Mouse (Mus musculus) layer of hippocampus, adult 18-20 months (tissue): Measurements from ENCODE around the gene Id2. TPM values are rescaled to one million over a fixed set of nuclear protein-coding genes. Genes with fewer than 3 reads are reported as not detected.

Experiments used
- DNase-seq, 2 experiments: peaks; one replicate each; pipeline ENCODE4 v3.0.0; 2022; ENCODE audit warnings: low spot score in 2 of 2
- long read RNA-seq: library from polyadenylated mRNA; stranded (forward); transcript quantifications from one replicate; pipeline ENCODE4 v2.0.0, GENCODE M21; 2021
- total RNA-seq, 2 experiments: library from RNA; stranded (reverse); gene quantifications; 2 replicates each; pipeline ENCODE4 v1.2.3; 2021

Gene Id2
- total RNA-seq: 10 to 100 TPM; 84.9 to 98.6 TPM
- long read RNA-seq, transcript Id2-201 (3 exons, 1,270 nt): major isoform, 45 of 47 reads
- long read RNA-seq, partial matches to known transcripts: 2 of 47 reads
- long read RNA-seq, other reads (novel, unspliced or antisense): 0 of 47 reads

DNA sequence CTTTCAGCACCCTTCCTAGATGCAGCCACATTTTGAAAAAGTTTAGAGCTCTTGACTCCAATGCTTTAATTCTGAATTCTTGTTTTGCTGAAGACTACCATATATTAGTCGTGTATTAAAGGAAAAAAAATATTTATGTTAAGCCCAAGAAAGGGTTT is at the start of gene Id2:
Gene Id2 (minus strand): TSS at position 89 of the 158 bp plus-strand sequence.
- no peak for DNase-seq

DNA sequence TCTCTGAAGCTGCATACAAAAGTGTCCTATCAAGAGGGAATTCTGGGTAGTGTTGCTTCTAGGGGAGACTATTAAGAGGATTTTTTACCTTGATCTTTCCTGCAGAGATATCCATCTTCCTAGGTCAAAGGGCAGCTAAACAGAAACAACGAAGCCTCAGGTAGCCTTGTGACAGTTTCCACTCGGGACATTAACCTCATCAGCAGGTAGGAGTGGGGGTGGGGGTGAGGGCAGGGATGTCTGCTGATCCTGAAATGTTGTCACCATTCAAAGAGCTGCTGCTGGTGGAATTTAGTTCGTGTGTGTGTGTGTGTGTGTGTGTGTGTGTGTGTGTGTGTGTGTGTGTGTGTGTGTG is 48.4 kb upstream of the Id2 start:
- DNase-seq: no peak

DNA sequence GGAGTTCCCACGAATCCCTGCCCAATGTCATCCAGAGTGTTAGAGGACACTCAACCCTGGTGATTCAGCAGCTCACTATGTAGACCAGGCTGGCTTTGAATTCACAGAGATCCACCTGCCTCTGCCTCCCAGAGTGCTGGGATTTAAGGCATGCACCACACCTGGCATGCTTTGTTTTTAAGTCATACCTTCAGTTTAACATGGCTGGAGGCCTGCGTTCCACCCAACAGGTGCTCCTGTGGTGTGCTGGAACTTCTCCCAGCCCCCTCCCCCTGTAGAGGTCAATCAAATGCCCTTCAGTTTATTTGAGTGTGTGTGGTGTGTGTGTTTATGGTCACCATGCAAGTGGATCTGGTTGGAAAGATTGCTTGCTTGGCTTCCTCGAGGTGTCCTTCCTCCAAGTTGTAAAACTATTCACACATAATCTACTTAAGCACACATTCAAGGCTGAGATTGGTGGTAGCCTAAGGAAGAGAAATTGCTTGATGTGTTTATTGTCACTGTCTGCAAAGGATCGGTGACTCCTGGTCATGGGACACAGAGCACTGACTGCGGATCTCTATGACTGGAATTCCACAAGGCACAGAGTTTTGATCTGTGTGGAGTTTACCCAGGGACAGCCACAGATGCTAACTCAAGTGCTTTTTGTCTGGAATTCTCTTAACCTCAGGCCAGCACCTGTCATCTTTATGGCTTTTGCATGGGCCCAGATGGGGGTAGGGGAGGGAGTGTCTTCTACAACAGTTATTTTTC is 47.8 kb upstream of the Id2 start:
- no peak for DNase-seq

DNA sequence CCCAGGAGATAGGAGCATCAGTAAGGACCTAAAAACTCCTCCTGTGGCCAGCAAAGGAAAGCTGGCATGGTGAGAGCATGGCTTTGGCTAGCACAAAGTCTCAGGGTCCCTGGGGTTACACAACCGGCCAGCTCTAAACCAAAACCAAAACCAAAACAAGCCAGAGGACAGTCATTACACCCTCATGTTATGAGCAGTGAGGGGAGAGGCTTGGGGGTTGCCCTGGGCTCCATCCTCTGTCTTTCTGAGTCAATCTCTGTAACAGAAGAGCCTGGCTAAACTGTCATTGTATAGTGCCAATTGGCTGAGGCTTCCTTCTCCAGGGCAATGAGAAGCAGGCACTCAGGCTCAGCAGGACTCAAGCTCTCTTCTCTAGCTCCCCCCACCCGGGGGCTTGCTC is 46.6 kb upstream of the Id2 start:
- DNase-seq: no peak

DNA sequence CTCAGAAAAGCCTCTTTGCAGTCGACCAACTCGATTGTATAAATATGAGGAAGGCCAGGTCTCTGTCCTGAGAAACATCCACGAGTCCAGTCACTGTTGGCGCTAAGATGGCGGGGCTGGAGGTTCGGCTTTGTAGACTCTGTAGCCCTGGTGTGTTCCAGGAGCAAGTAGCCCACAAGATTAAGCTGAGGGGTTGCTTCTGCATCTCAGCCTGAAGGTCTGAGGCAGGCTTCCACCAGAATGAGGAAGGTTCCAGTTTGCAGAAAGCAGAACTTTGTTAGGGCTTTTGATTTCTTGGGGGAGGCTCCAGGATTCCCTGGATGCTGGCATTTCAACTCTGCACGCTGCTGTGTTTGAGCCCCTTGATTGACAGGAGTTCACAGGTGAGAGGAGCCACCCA is 45.3 kb upstream of the Id2 start:
- DNase-seq: no peak

DNA sequence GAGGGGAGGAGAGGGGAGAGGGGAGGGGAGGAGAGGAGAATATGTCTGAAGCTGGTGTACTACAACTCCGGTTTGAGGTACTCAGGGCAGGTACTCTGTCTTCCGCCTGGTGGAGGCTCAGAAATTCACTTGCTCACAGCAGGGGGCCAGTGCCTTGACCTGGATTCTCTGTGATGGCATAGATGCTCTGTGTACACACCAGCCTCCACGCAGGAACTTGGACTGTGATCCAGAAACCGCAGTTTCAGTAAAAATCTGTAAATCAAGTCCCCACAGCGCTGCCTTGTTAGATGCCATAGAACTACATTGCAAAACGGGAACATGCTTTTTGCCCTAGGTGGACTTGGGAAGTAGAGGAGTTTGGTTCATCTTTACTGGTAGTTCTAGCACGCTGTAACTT is 44.4 kb upstream of the Id2 start:
- no peak for DNase-seq

DNA sequence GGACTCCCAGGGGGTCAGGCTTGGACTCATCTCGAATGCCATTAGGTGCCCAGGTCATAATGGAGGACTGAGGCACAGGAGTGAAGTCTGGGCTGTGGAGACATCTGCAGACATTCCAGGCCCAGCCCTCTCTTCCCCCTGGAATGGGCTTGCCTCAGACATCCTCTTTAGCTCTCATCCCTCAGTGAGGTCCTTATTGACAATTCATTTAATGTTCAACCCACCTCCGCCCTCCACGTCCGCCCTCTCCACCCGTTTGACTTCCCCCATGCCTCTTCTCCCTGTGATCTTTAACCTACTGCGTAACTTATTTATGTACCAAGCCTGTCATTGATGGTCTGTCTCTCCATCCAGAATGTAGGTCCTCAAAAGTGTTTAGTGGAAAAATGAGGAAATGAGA is 43.2 kb upstream of the Id2 start:
- no peak for DNase-seq

DNA sequence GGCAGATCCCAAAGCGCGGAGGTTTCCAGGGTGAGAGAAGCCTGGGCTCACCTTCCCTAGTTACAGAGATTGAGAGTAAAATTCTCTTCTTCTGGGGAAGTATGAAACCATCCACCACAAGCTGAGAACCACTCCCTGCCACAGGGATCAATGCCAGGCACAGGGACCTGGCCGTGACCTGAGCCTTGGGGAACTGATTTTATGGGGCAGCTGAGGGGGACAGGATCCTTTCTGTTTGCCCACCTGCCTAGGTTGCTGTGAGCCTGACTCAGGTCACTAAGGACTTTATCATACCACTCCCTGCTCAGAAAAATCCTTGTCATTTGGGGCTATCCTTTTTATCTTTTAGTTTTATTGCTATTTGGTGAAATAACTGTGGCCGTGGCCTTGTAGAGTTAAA is 41.7 kb upstream of the Id2 start:
- DNase-seq: no peak

DNA sequence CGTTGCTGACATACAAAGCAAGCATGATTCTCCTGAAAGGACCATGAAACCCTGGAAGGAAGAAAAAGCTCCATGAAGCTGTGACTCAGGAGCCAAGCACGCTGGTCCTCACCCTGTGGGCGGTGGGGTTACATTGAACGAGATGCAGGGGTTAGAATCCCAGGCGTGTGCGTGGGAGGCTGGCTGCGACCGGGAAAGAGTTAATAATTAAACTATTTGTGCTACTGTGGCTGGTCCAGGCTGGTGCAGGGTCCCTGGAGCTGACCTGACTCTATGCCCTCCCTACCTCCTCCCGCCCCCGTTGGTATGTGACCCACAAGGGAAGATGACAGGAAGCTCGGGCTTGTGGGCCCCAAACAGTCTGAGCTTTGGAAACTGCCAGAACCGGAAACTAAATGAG is 35.1 kb upstream of the Id2 start:
- no peak for DNase-seq

DNA sequence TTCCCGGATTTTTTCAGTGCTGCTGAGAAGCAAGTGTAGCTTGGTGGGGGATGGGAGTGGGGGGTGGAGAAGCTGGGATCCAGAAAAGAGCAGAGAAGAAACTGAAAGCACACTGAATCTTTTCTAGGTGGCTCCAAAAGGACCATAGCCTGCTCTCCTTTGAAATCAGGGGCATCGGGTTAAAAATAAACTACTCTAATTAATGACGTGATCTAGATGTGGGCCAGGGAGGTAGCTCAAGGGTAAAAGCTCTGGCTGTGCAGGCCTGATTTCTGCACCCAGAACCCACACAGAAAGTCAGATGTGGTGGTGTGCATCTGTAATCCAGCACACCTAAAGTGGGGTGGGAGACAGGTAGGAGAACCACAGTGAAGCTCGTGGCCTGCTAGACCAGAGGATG is 30.7 kb upstream of the Id2 start:
- DNase-seq: no peak

DNA sequence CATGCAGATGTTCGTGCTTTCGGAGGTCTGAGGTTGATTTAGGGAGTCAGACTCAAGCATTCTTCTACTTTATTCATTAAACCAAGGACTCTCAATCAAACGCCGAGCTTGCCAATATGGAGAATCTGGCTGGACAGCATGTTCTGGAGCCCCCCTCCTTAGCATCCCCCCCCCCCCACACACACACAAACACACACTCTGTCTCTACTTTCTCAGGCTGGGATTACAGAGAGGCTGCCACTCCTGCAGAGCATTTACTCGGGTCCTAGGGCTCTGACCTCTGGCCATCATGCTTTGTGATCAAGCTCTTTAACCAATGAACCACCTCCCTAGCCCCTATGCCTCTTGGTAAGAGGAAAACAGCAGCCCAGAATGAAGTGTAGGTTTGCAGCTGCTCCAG is 29.3 kb upstream of the Id2 start:
- DNase-seq: no peak

DNA sequence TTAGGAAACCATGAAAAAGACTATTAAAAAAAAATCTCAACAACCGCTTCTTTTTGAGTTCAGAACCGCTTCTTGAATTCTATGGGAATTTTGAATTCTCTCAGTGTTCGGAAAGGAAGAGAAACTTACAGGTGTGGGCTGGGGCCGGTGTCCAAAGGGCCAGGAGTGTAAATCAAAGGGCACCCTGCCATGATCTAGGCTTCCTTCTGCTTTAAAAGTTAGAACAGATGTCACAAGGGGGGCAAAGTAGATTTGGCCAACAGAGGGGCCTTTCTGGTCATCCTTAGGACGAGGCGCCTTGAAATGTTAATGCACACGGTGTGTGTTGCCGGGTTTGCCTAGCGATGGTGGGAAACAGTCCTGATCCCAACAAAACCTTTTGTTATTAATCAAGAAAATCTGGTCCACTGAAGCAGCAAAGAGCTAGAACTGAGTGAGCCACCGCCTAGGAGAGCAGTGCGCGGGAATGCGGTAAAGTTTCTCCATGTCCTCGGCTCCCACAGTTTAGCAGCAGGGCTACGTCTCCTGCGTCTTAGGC is 28.4 kb upstream of the Id2 start:
- no peak for DNase-seq

DNA sequence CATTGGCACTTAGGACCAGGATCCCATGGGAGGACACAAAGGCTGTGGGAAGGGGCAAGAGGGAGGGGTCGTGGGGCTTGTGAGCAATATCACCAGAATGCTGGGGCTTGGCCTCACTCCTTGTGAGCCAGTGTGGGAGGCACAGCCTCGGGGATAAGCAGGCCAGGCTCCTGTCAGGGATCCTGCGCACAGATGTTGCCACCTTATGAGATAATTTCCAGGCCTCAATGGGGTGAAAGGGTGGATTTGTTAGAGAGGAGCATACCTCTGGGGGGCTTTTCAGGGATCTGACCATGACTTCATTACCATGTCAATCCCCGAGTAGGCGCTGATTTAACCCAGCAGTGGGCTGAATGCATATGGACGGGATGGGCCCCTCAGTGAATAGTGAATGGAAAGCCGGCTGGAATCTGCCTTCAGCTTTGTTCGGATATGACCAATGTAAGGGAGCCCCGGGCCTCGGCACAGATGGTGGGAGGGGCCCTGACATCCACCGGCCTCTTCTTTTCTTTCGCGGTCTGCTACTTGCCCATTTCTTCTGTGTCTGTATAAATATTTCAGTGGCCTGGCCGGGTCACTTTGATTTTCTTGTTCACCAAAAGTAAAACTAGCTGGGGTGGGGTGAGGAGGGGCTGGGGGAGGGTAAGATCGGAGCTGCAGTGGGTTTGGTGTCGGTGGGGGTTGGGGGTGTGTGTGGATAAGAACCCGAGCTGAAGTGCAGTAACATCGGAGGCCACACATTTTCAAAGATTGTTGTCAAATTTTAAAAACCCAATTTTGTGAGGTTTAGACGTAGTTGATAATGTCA is 27.7 kb upstream of the Id2 start:
- DNase-seq: no peak

DNA sequence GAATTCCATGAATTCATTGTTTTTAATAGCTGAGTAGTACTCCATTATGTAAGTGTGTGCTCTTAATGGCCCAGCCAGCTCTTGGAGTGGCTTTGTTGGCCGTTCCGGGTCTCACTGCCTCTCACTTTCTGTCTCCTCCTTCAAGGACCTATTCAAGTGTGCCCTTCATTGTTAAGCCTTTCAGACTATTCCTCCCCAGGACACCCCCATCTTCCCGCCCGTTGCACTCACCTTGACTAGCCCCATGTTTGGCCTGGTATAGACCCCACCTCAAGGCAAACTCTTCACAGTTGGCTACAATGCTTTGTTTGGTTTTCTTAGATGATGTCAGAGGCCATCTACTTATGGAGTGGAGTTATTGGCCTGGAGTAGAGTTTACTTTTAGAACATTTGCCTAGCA is 23.8 kb upstream of the Id2 start:
- no peak for DNase-seq

DNA sequence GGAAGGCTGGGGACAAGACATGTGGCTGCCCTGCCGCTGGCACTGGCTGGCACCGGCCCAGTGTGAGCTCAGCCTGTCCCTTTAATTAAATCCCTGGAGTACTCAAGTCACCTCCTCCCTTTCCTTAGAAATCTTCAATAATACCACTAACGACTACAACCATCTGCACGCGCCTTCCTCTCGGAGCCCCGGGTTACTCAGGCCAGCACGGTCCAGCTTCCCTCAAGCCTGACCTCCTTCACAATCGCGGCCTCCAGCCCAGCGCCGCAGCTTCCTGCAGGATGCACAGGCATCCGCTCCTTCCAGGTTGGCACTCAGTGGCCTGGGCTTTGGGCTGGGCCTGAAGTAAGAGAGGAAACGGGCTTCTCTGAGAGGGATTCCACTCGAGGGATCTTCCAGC is 22.3 kb upstream of the Id2 start:
- DNase-seq: no peak

DNA sequence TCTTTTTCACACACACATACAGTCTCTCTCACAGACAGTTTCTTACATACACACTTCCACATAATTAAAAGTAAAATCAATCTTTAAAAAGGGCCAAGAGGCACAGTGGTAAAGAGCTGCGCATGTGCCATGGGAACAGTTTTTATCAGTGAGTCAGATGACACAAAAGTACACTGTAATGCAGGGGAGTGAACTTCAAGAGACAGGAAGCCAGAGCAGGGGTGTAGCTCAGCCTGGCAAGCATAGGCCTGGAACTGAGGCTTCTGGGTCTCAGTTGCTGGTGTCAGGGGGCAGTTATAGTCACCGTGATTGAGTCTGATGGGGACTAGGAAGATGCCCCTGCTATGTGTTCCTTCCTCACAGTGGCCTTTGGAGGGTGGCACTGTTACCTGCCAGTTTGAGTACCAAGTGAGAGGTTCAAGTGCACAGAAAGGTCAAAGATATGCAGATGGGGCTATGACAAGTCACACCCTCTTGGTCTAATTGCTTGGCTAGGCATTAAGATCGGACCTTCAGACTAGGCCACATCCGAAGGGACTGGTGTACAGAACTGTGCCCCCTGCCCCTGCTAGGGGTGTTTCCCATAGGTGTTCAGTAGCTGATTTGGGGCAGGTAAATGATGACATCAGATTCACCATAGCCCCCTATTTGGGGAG is 21.0 kb upstream of the Id2 start:
- no peak for DNase-seq

DNA sequence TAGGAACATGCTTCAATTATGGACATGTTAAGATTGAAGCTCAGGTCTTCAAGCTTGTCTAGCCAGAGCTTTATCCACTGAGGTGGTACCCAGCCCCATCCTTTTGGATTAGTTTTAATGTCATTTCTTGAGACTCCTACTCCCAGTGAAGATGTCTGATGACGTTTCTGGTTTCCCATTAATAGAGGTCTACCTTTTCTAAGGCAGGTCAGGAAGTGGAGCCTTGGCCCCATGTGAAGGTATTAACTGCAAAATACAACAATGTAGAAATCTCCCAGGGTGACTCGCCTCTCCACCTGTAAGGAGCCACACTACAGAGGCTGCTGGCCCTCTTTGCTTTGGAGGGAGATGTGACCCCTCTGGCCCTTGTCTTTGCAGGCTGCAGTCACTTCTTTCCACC is 19.2 kb upstream of the Id2 start:
- DNase-seq: no peak

DNA sequence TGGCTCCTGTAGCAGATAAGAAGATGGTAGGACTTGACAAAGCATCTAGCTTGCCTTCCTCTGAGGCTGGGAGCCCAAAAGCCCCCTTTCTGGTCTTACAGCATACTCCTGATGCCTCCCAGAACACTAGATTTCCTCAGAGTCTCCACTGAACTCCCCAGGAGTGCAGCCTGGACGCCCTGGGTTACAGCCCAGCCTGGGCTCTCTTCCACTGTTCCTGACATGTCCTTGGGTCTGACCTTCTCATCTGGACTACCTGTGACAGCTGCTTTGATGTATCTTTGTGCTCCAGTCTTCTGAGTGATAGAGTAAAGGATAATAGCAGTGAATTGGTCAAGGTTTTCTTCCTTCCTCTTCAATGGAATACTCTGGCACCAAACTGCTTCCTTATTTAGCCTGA is 17.5 kb upstream of the Id2 start:
- no peak for DNase-seq

DNA sequence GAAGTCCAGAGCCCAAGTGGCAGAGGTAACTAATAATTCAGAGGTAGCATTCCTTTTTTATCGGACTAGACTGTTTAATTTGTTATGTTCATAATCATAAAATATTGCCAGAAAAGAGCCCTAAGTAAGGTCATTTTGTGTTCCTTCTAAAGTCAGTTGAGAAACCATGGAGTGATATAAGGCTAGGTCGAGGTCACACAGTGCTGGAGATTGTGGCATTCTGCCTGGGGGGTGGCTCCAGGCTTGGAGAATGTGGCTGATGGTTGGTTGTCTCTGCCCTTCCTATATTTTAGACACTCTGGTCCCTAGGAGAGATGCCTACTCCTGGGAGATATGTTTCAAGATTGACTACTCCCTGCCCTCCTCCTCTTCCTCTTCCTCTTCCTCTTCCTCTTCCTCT is 16.4 kb upstream of the Id2 start:
- no peak for DNase-seq

DNA sequence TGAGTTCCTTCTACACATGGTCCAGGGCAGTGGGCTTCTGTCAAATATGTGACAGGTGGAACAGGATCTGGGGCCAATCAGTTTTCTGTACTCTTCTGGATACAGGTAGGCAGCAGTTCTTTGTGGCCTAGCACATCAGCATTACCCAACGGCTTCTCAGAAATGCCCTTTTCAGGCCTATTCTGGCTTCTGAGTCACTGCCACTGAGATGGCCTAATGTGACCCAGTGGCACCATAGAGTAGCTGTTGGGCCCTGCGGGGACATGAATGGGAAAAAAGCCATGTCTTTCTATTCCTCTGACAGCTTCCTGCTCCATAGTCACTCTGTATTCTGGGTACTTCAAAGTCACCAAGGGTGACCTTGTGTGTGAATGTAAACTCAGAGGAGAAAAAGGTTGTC is 15.9 kb upstream of the Id2 start:
- no peak for DNase-seq

DNA sequence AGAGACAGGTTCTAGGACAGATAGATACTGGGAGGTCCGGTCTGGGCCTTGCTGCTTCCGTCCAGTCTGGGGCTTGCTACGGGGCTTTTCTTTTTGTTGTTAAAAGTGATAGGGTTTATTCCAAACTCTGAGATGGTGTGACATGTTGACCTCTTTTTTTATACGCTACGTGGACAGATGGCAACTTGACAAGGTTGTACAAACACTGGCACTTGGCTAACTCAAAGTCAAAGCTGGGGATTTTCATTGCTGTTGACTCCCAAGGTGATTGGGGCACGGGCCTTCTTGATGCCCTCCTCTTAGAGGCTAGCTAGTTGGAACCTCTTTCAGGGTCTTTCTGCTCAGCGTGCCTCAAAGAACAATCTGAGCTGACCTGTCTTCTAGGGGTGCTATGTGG is 13.7 kb upstream of the Id2 start:
- DNase-seq: no peak

DNA sequence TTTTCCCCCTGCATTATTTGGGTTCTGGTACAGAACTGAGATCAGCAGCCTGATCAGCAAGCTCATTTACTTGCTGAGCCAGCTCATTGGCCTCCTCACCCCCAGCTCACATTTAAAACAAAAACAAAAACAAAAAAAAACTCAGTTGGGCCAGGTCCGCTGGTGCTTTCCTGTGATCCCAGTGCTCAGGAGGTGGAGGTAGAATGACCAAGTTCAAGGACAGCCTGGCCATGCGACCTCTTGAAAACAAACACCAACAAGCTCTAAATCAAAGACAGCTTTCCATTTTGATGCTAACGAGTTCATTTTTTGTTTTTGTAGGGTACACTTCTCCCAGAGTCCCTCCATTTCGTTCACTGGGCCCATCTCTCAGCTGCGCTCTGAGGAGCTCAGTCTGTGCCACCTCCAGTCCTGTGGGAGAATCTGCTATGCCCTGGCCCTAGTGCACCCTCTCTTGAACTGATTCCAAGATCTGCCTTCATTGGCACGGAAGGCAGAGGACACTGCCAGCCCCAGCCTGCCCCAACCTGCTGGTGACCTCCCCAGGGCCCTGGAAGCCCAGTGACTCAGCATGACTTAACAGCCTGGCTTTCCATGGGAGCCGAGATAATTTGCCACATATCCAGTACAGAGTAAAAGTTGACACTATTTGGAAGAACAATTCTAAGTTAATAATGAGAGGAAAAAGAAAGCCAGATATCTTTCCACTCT is 13.2 kb upstream of the Id2 start:
- DNase-seq: no peak
